Mouse (Mus musculus) limb, embryonic 15.5 days (tissue): Measurements from ENCODE around the gene Cebpz. TPM values are rescaled to one million over a fixed set of nuclear protein-coding genes. Genes with fewer than 3 reads are reported as not detected.

Source experiments
- ATAC-seq: fragments of 200-750 bp; cut with Nextera tagmentation; 2 replicates; pipeline ENCODE4 v1.8.0; 2017; ENCODE audit warnings: low read depth, moderate TSS enrichment; ENCODE audit not compliant: insufficient number of reproducible peaks, low FRiP score, low TSS enrichment
- H3K27ac ChIP-seq: fragments of 300-500 bp; sonication (generic); 2 replicates; pipeline ENCODE4 v1.5.1; 2015; ENCODE audit warnings: moderate library complexity, mild to moderate bottlenecking, inconsistent platforms
- H3K27me3 ChIP-seq: fragments of 300-500 bp; sonication (generic); 2 replicates; pipeline ENCODE4 v1.6.1; 2015; ENCODE audit warnings: inconsistent platforms
- H3K36me3 ChIP-seq: fragments of 300-500 bp; sonication (generic); 2 replicates; pipeline ENCODE4 v1.6.1; 2015; ENCODE audit warnings: inconsistent platforms
- H3K4me1 ChIP-seq: fragments of 300-500 bp; sonication (generic); 2 replicates; pipeline ENCODE4 v1.6.1; 2015; ENCODE audit warnings: inconsistent platforms
- H3K4me2 ChIP-seq: fragments of 300-500 bp; sonication (generic); 2 replicates; pipeline ENCODE4 v1.6.1; 2015; ENCODE audit warnings: mild to moderate bottlenecking, inconsistent platforms
- H3K4me3 ChIP-seq: fragments of 300-500 bp; sonication (generic); 2 replicates; pipeline ENCODE4 v1.5.1; 2015; ENCODE audit warnings: mild to moderate bottlenecking, inconsistent platforms
- H3K9ac ChIP-seq: fragments of 300-500 bp; sonication (generic); 2 replicates; pipeline ENCODE4 v1.6.1; 2015; ENCODE audit warnings: inconsistent platforms
- H3K9me3 ChIP-seq: fragments of 300-500 bp; sonication (generic); 2 replicates; pipeline ENCODE4 v1.6.1; 2016; ENCODE audit warnings: inconsistent platforms
- WGBS: fragments of 180-500 bp; shearing (Covaris S2); methylation state at CpG from one replicate; pipeline ENCODE4 v1.1.7; 2015; 5-methylcytosine and 5-hydroxymethylcytosine counted together
- polyA plus RNA-seq: library from polyadenylated mRNA; unstranded; fragments of >200 nt; fragmentation: Nextera tagmentation; extraction: Ambion mirVana; gene quantifications from 2 replicates; pipeline ENCODE4 v1.2.1, GENCODE M21; 2015

Cebpz gene
- polyA plus RNA-seq, 1 experiment from 2014 or later, result 61.9 TPM

DNA sequence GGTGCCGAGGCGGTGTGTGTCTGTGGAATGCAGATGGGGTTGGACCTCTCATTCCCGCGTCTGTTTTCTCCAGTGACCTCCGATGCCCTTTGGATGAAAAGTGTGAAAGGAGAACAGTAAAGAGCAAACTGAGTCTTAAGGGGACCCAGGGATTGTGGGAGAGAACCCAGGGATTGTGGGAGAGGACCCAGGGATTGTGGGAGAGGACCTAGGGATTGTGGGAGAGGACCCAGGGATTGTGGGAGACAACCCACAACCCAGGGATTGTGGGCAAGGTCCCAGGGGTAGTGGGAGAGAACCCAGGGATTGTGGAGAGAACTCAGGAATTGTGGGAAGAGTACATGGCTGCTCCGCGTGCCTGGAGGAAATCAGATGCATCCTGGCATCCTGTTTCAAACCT, 41.9 kb downstream of the Cebpz start:
- H3K9me3 ChIP-seq, result no peaks in the 10 kb centered on the region
- H3K27me3 ChIP-seq, result no peaks in the 10 kb centered on the region
- ATAC-seq, result no peak
- H3K4me3 ChIP-seq, result no peak overlapping the region
- no peak overlapping the region for H3K4me2 ChIP-seq
- no peaks in the 10 kb centered on the region for H3K36me3 ChIP-seq
- no peak overlapping the region for H3K27ac ChIP-seq
- no peak overlapping the region for H3K9ac ChIP-seq
- H3K4me1 ChIP-seq, result peaks cover 7% of the 10 kb centered on the region
- WGBS, result 73% methylated on average over 7 of the region's 7 CpGs

DNA sequence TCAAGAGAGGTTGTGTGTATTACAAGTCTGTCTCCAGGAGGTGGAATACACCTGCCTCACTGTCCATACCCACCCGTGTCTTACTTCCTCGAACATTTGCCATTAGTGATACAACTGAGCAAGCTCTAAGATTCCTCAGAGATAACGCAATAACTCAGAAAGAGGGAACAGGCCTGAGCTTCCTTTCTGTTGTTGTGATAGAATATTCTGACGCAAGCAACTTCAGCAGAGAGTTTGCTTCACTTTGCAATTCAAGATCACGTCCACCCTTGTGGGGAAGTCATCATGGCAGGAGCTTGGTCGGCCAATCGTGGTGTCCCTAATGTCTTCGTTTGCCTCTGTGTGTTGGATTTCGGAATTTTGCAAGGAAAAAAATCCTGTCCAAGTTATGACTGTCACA, 45.8 kb downstream of the Cebpz start:
- ATAC-seq, result no peak
- Histone ChIP-seq H3K4me2 (no peak overlapping the region), H3K4me3 (no peak overlapping the region), H3K9ac (no peak overlapping the region), H3K27ac (no peak overlapping the region), H3K36me3 (no peaks in the 10 kb centered on the region), H3K4me1 (peaks cover 7% of the 10 kb centered on the region), H3K9me3 (no peaks in the 10 kb centered on the region), H3K27me3 (no peaks in the 10 kb centered on the region)
- WGBS, result 78% methylated on average over 9 of the region's 9 CpGs

DNA sequence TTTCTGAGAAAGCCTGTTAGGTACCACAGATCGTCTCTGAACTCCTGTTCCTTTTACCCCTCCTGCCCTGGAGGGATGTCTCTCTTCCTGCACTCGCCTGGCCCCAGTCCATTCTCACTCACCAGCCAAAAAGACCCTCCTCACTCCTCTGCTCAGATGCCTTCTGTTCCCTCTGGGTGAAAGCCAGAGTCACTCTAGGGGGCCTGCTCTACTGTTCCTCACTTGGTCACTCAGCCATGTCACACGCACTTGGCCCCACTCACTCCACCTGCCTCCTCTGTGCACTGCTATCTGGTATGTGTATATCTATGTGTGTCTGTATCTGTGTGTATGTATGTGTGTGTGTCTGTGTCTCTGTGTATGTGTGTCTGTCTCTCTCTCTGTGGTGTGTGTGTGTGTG, 47.7 kb downstream of the Cebpz start:
- WGBS, result 48% methylated on average over 3 of the region's 3 CpGs
- Histone ChIP-seq H3K9me3 (no peaks in the 10 kb centered on the region), H3K4me3 (no peak overlapping the region), H3K27me3 (no peaks in the 10 kb centered on the region), H3K27ac (no peak overlapping the region), H3K4me2 (no peak overlapping the region), H3K9ac (no peak overlapping the region), H3K4me1 (no peaks in the 10 kb centered on the region), H3K36me3 (no peaks in the 10 kb centered on the region)
- no peak for ATAC-seq

DNA sequence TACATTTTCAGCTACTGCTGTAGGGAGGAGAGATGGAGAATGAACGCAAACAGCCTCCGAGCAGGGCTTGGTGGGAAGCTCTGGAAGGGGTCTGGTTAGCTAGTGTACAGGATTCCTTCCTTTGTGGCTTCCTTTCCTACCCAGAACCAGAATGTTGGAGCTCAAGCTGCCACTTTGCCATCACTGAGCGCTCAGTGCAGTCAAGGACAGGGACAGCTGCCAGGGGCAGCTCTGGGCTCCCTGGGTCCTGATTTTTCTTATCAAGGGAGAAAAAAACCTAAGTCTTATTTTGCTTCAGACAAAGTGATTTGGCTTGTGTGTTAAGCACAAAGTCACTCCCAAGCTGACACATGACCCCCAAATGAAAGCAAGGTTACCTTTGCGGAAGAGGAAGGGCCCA, 48.3 kb downstream of the Cebpz start:
- no peaks in the 10 kb centered on the region for H3K27me3 ChIP-seq
- H3K27ac ChIP-seq, result no peak overlapping the region
- no peaks in the 10 kb centered on the region for H3K9me3 ChIP-seq
- no peak for ATAC-seq
- no peaks in the 10 kb centered on the region for H3K4me1 ChIP-seq
- H3K4me3 ChIP-seq, result no peak overlapping the region
- no peak overlapping the region for H3K4me2 ChIP-seq
- H3K36me3 ChIP-seq, result no peaks in the 10 kb centered on the region
- WGBS, result 87% methylated on average over 4 of the region's 4 CpGs
- no peak overlapping the region for H3K9ac ChIP-seq

DNA sequence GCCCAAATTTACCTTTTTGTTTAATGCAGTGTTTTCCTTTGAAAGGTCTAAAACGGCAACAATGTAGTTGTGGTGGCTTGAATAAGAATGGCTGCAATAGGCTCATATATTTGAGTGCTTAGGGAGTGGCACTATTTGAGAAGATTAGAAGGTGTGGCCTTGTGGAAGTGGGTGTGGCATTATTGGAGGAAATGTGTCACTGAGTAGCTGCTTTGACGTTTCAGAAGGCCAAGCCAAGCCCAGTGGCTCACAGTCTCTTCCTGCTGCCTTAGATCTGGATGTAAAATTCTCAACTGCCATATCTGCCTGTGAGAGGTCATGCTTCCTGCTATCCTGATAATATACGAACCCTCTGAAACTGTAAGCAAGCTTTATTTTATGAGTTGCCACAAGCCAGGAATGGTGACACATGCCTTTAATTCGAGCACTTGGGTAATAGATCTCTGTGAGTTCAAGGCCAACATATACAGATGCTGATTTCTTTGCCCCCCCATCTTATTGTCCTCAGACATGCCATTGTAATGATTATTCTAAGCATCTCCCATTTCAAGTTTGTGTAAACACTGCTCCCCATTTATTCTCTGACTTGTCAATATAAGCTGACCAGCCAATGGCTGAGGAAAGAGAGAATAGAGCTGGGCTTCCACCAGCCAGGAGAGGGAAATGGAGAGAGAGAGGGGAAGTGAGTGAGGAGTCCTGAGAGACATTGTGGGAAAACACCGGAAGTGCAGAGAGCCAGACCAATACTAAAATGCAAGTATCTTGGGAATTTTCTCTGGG, 51.4 kb downstream of the Cebpz start:
- Histone ChIP-seq H3K36me3 (no peaks in the 10 kb centered on the region), H3K9me3 (no peaks in the 10 kb centered on the region), H3K27me3 (no peaks in the 10 kb centered on the region), H3K4me1 (peaks cover 15% of the 10 kb centered on the region), H3K9ac (no peak overlapping the region), H3K27ac (no peak overlapping the region), H3K4me2 (no peak overlapping the region), H3K4me3 (no peak overlapping the region)
- WGBS, result 79% methylated on average over 5 of the region's 5 CpGs
- ATAC-seq, result no peak

DNA sequence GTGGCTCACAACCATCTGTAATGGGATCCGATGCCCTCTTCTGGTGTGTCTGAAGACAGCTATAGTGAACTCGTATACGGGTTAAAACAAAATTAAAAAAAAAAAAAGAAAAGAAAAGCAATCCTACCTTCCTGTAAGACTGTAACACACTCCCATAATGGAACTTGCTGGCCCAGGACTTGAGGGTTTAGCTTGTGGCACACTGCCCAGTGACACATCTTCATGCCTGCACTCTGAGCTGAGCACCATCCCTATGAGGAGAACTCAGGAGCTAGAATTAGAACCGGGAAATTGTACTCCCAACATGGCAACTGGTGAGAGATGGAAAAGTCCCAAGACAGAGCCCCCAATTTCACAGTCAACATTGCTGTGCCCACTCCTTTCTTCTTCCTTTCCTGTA, 53.6 kb downstream of the Cebpz start:
- Histone ChIP-seq H3K9me3 (no peaks in the 10 kb centered on the region), H3K4me3 (no peak overlapping the region), H3K4me2 (no peak overlapping the region), H3K9ac (no peak overlapping the region), H3K27me3 (no peaks in the 10 kb centered on the region), H3K27ac (no peak overlapping the region), H3K36me3 (peaks cover 8% of the 10 kb centered on the region), H3K4me1 (peaks cover 15% of the 10 kb centered on the region)
- 87% methylated on average over 4 of the region's 4 CpGs for whole genome bisulfite sequencing
- ATAC-seq, result no peak

DNA sequence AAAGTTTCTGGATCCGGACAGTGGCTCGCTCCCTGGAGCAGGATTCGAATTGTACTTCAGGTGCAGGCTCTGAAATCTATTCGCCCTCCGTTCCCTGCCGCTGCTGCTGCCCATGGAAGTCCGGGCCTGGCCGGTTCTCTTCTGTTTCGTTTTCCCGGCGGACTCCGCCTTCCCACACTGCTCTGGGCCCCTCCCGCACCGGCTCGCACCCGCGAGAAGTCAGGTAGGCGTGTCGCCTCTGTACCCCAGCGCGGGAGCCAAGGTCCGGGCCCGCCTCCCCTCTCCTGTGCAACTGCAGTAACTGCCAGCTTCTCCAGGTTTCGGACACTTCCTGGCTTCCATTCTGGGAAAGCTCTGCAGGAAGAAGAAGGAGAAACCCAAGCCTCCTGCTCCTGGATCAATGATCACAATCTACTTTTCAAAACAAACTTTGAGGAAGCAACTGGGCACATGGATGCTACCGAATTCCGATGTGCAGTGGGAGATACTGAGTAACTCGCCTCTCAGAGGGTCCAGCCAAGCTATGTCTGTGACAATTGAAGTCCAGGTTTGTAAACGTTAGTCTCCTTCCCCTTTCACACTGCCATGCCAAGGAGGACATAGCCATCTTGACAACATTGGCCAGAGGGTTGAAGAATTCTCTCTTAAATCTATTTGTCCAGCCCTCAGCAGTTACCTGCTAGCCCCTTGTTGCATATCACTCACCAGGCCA, 54.3 kb downstream of the Cebpz start, which contains the start of gene Eif2ak2:
TSS of gene Eif2ak2 (minus strand) at position 173 of the 712 bp plus-strand sequence.
- Histone ChIP-seq H3K9ac (peak within 1 kb of the TSS; percentile 62), H3K27ac (peak within 1 kb of the TSS; percentile 82), H3K4me2 (peak within 1 kb of the TSS; percentile 60), H3K9me3 (no peaks in the 10 kb centered on the region), H3K36me3 (peaks cover 16% of the 10 kb centered on the region), H3K4me1 (peaks cover 15% of the 10 kb centered on the region), H3K27me3 (no peaks in the 10 kb centered on the region), H3K4me3 (peak within 1 kb of the TSS; percentile 61)
- WGBS, result 1% methylated on average over 28 of the region's 28 CpGs
- ATAC-seq, result peak; percentile 87

DNA sequence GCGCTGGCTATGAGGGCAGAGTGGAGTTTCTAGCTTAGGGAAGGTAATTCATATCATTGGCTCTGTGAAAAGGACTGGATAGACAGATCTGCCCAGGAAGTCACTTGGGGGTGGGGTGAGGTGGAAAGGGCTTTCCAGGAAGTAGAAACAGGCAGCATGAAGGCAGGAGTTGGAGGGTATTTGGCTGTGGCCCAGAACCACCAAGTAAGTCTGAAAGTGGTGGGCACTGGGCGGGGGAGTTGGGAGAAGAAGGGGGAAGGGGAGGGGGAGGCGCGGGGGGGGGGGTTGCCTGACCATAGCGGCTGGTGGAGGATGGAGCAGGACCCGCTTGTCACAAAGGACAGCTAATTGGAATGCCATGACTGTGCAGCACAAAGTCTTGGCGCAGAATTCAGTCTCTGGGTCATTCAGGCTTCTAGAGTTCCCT, 55.0 kb downstream of the Cebpz start:
- Histone ChIP-seq H3K4me1 (peaks cover 15% of the 10 kb centered on the region), H3K4me3 (peak overlapping the region; percentile 61), H3K27me3 (no peaks in the 10 kb centered on the region), H3K27ac (peak overlapping the region; percentile 82; the same call in 1 of the 2 replicates), H3K4me2 (peak overlapping the region; percentile 60), H3K9me3 (no peaks in the 10 kb centered on the region), H3K36me3 (peaks cover 21% of the 10 kb centered on the region), H3K9ac (peak overlapping the region; percentile 62)
- 13% methylated on average over 5 of the region's 7 CpGs for WGBS
- ATAC-seq, result 0 out of 2 replicates have a peak, but pooled peaks have one; percentile 26

DNA sequence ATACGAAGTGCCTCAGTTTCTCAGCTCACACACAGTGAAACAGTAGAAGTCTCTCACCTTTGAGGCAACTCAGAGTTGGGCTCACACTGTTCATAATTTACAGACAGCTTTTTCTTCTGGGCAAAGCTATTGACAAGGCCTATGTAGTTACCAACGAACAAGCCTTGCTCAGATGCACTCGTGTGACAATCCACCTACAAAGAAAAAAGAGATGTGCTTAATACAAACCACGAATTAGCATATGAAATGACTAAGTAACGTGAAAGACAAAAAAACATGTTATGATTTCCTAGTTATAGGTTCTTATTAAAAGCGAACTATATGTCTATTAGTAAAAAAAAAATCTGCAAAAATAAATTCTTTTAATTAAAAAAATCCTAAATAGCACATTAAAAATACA, 63.0 kb downstream of the Cebpz start:
- Histone ChIP-seq H3K27me3 (no peaks in the 10 kb centered on the region), H3K4me2 (no peak overlapping the region), H3K9ac (no peak overlapping the region), H3K9me3 (no peaks in the 10 kb centered on the region), H3K4me1 (no peaks in the 10 kb centered on the region), H3K27ac (no peak overlapping the region), H3K4me3 (no peak overlapping the region), H3K36me3 (peaks cover 52% of the 10 kb centered on the region)
- WGBS, result 94% methylated on average over 6 of the region's 6 CpGs
- no peak for ATAC-seq

Other genes starting within 250 kb of the Cebpz start
- gene Strn, start 199.9 kb downstream of the Cebpz start, polyA plus RNA-seq, result 5.0 and 5.4 TPM in 2 replicates
- 10.1 and 12.0 TPM in 2 replicates for gene Heatr5b, start 101.7 kb downstream of the Cebpz start, polyA plus RNA-seq
- 45.1 and 48.6 TPM in 2 replicates for gene Gpatch11, start 101.5 kb downstream of the Cebpz start, polyA plus RNA-seq
- 10.1 and 13.2 TPM in 2 replicates for gene Eif2ak2, start 54.5 kb downstream of the Cebpz start, polyA plus RNA-seq
- gene Sult6b1, start 30.1 kb downstream of the Cebpz start, polyA plus RNA-seq, result 0.22 TPM in 1 of 2 replicates, not detected in the other
- gene Cebpzos, start 20.6 kb downstream of the Cebpz start, polyA plus RNA-seq, result 91.2 and 101 TPM in 2 replicates
- 50.5 and 52.4 TPM in 2 replicates for gene Ndufaf7, start 70 bp upstream of the Cebpz start, polyA plus RNA-seq
- 33.4 and 35.9 TPM in 2 replicates for gene Prkd3, start 83.8 kb upstream of the Cebpz start, polyA plus RNA-seq
- 14.6 and 15.6 TPM in 2 replicates for gene Qpct, start 114.8 kb upstream of the Cebpz start, polyA plus RNA-seq